Mouse (Mus musculus): ENCODE data around the gene Sesn2.
A peak's percentile ranks its signal among the peaks of the same experiment; 100 is the strongest.

The Sesn2 gene

DNA sequence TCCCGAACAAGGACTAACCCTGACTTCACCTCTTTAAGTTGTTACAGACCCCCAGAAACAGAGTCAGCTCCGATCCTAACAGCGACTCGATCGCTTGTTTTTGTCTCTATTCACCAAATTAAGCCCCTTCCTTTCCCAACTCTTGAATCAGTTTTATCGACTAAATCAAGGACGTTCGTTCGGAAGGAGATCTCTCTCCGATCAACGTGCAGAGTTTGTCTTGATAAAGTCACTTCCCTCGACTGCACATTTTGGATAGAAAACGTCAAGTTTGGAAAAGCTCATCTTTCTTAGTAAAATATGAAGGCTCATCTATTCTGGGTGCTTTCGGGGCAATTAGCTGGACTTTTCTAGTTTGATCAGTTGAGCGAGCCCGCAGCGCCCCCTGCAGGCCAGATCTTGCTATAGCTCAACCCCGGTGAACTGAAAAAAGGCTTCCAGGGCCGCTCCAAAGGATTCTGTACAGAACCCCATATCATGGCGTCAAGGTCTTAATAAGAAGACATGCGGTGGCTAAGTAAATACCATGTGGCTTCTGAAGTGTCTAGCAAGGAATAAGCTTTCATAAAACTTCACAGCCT is 4.3 kb upstream of the Sesn2 start:
- peak; percentile 94 for DNase-seq (ENCODE audit: low read depth)

DNA sequence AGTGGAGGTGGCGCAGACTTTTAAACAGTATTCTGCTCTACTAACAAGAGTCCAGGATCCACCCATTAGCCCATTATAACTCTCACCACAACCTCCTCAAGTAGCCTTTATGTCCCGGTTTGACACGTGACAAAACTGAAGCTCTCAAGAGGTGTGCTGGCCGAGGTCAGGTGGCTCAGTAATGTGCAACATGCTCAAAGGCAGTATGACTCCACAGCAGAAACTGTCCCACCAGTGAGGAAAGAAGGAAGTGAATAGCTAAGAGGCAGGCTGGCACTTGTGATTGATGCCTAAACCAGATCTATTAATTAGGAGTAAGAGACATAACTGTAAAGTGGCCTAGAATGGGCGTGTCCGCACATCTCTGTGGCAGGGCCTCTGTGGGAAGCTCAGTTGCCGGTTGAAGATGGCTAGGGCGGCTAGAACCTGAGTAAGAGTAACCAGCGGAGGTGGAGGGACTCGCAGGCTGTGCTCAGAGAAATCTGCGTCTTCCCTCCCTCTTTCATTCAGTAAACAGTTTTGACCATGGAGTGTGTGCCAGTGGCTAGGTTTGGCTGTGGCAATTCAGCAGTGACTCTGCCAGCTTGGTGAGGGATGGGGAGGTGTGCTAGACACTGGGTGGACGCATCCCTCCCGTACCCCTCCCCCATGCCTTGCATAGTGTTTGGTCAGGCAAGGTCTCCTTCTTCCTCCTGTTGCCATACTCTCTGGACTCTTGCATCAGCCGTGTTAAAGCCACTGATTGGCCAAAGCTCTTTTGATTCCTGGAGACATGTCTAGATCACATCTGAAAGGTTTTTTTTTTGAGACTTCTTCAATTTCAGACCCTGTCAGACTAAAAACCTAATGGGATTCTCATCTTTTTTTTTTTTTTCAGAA is 3.3 kb upstream of the Sesn2 start:
- peak; percentile 86 for DNase-seq (ENCODE audit: low read depth)

DNA sequence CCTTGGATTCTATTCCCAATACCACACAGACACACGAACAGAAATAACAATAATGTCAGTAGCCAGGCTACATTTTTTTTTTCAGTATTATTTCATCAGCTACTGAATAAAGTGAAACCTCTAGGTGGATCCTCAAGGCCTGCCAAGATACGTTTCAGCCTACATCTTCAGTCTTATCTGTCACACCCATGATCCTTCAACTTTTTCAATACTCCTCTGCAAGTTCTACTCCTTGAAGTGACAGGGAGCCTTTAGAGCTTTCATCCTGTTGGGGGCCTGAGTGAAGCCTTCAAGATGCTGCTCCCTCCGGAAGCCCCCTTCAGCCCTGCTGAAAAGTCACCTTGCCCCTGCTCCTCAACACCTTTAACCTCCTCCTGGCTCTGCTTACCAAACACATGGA is 1.8 kb upstream of the Sesn2 start:
- no peak for DNase-seq (ENCODE audit: low read depth)

DNA sequence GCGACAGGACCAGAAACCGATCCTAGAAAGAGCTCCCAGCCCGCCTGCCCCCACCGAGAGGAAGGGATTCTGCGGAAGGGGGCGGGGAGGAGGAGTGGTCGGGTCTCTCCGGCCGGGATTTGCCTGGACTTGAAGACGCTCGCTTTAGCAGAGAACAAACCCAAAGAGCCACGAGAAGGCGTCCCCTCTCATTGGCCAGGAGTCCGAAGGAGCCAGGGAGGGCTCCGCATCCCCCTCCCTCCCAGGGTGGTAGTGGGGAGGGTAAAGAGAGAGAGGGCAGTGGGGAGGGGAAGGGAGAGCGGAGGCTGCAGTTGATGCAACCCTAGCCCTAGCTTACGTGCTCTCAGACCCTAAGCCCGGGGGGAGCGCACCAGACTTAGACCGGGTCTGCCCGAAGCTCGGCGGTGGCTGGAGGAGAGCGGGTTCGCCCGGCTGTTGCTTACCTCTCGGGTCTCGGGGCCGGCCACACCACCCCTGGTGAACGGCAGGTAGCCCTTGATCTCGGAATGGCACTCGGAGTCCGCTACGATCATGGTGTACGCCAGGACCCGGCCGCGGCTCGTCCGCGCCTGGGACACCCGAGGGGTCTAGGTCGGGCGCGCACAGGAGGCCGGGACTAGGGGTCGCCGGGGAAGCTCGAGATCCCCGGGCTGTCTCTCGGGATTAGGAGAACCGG is 542 bp downstream of the Sesn2 start:
- DNase-seq (ENCODE audit: low read depth) = peak; percentile 90

DNA sequence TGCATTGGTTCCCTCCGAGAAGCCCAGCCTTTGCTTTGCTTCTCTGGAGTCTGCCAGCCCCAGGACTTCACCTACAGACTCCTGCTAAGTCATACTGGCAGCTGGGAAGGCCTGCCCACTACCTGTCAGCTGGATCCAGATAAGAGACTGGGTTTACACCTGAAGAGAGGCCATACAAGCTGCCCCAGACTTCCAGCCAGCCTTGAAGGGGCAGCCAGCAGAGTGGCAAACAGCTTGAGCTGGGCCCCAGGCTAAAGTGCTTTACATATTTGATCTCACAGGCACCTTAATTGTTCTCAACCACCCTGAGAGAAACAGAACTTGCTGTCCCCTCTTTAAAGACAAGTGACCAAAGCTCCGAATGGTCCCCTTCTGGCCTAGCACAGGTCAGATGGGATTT is 3.1 kb downstream of the Sesn2 start:
- DNase-seq (ENCODE audit: low read depth) = no peak

DNA sequence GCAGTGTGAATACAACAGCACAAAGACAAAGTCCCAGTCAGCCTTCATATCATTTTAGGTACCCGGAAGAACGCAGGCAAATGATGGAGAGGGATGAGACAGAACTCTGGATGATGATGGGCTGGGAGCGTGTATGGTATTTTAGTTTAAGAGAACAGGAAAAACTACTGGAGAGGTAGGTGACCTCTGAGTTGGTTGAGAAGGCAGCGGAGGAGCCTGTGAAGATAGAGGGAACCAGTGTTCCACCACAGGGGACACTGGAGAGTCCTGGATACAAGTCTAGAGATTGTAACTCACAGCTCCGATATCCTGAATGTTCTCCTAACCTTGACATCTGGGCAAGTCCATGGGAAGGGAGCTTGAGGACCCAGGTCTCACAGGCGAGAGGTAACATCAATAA is 4.1 kb downstream of the Sesn2 start:
- DNase-seq (ENCODE audit: low read depth) = no peak

DNA sequence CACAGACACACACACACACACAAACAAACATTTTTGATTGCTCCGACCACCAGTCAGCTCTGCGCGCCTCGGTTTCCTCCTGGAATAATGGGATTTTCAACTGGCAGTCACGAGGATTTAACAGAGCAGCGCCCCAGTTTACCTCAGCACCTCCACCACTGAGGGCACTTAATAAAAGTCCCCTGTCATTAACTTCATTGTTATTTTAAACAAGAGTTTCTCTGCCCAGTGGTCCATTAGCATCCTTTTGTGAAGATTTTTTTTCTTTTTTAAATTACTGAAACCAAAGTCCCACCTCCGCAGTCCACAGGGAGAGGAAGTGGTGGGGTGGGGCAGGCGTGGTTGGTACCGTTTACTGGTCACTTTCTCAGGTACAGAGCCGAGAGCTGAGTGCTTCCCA is 4.5 kb downstream of the Sesn2 start:
- no peak for DNase-seq (ENCODE audit: low read depth)

DNA sequence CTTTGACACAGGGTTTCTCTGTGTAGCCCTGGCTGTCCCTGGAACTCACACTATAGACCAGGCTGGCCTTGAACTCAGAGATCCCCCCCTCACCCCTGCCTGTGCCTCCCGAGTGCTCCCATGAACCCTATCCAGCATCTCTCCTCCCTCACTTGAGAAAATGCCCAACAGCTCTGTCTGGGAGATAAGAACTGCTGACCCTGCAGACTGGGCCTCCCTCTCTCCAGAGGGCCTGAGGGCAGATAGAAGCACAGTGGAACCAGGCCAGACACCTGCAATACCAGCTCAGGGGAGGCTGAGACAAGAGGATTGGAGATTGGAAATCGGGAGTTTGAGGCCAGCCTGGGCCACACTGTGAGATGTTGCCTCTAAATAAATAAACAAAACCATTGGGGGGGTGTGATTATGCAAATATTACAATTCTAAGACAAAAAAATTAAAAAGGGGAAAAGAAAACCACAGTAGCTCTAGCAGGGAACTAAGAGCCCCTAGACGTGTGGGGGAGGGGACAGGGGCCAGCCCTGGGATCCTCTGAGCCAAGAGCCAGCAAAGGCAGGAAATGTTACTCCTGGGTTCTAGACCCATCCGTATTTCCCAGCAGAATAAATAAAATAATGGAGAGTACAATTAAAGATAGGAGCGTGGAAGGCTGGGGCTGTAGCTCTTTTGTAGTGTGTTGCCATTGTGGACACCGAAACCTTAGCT is 5.1 kb downstream of the Sesn2 start:
- no peak for DNase-seq (ENCODE audit: low read depth)

DNA sequence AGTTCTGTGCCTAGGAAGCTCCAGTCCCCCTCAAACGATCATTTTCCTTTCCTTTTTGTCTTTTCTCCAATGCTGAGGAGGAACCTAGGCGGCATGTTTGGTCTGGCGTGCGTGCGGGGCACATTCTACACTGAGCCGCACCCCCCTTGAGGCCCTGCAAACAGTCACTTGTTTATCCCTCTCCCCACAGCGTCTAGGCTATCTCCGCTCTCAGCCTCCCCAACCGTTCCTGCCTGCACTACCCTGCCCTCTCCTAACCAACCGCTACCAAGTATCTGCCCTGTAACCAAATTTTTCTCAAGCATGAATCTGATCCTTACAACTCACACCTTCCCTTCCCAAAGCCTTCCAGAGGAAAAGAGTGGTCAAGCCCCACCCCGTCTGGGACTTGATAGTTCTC is 7.0 kb downstream of the Sesn2 start:
- DNase-seq (ENCODE audit: low read depth) = no peak

DNA sequence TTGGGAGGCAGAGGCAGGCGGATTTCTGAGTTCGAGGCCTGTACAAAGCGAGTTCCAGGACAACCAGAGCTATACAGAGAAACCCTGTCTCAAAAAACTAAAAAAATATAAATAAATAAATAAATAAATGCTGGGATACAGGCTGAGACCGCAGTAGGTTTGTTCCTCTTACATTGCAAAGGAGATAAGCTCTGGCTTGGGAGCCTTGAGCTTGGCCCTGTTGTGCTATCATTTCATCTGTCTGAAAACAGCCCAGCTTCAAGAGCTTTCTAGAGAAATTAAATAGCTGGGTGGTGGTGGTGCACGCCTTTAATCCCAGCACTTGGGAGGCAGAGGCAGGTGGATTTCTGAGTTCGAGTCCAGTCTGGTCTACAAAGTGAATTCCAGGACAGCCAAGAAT is 8.7 kb downstream of the Sesn2 start:
- DNase-seq (ENCODE audit: low read depth) = no peak

DNA sequence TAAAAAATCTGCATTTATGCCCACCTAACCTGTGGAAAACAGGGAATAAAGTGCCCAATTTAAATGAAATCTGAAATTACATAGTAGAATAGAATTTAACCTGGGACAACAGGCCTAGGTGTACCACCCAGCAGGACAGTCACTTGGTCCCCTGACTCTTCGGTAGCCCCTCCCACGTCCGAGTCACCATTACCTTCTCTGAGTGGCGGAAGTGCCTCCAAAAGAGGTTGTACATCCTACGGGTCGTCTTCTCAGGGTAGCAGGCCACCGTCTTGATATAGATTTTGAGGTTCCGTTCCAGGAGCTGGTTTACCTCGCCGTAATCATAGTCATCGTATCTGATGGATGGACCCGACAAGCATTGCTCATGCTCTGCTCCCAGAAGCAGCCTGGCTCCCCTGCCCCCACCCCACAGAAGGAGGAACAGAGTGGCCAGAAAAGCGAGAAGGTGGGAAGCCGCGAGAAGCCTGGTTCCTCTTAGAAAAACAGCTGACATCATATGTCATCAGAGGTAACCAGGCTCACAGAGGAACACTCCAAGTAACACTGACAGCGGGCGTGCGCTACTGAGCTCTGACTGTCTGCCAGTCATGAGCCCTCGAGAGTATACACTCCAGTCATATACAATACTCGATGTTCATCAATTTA is 15.9 kb downstream of the Sesn2 start:
- no peak for DNase-seq (ENCODE audit: low read depth)

DNA sequence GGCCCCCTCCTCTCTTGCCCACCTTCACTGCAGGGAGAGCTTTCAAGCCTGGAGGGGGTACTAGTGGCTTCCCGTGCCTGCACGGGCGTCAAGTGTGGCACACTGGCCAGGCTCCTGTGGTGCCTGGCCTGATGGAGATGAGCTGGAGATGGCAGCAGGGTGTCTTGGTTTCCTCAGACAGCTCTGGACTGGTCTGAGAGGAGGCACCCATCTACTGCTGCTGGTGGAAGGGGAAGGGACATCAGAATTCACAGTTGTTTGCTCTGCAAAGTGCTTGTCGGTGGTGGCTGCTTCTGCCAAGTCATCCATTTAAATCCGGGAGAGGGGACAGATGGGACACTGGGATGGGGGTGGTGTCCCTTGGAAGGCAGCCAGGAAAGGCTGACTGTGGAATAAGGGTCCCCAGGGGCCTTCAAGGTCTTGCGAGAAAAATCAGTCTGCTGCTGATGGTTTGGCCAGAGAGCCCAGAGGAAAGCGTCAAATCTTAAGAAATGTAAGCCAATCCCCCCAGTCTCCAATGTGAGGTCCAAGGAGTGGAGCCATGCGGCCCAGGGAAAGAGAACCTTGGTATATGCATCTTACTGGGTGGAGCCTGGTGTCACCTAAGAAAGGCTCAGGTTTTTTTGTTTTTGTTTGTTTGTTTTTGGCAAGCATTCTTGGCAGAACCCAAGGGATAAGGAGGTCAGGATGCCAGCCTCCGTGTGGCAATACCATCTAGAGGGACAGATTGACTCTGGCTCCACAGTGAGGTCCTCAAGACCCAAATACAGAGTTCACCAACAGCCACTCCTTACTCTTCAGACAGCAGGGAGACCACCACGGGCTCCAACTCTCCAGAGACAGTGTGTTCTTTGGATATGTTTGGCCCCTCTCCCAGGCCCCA is 17.9 kb downstream of the Sesn2 start:
- no peak for DNase-seq (ENCODE audit: low read depth)

DNA sequence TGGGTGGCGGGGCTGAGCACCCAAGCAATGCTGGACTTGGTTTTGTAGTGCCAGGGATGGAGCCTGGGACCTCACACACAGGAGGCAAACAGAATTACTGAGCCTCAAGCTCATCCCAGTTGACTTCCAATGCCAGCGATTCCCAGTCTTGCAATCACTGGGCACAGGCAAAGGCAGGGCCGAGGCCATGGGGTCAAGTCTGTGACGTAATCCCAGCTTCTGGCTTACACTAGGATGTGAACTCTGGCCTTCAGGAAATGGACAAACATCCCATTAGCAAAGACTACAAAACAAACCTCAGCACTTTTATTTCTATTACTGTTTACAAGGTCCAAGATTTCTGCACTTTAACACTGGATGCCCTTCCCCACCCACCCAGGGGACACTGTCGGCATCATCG is 18.6 kb downstream of the Sesn2 start:
- no peak for DNase-seq (ENCODE audit: low read depth)

DNA sequence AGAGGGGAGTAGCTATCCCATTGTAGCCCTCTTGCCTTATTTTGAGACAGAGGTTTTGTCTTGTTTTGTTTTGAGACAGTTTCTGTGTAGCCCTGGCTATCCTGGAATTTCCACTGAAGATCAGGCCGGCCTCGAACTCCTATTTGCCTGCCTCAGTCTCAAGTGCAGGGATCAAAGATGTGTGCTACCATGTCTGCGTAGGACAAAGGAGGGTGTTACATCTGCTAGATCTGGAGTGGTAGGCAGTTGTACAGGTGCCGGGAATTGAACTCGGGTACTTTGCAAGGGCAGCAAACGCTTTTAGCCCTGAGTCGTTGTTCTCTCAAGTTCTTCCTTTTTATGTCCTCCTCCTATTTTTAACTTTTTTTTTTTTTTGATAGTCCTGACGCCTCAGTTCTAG is 19.2 kb downstream of the Sesn2 start:
- no peak for DNase-seq (ENCODE audit: low read depth)

DNA sequence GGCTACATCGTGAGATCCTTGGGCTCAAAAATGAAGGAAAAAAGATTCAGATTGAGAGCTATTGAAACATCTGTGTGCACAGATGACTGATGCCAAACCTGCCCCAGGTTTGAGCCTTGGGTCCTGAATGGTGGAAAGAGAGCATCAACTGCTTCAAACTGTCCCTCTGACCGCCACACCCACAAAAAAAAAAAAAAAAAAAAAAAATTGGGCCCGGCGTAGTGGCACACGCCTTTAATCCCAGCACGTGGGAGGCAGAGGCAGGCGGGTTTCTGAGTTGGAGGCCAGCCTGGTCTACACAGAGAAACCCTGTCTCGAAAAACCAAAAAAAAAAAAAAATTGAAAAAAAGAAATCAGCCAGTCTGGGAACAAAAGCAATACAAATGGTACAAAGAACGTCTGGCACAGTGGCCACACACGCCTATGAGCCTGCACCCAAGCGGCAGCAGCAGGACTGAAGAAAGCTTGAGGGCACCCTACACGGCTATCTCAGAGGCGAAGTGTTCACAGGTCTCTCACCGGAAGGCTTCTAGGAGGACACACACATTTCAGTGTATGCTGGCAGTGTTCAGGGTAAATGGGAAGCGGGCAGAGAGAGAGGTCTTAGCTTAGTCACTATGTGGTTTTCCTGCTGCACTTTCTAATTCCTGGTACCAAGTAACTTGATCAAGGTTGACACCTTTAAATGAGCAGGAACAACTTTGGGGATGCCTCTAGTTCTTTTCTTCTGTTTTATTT is 19.9 kb downstream of the Sesn2 start:
- DNase-seq (ENCODE audit: low read depth) = no peak

DNA sequence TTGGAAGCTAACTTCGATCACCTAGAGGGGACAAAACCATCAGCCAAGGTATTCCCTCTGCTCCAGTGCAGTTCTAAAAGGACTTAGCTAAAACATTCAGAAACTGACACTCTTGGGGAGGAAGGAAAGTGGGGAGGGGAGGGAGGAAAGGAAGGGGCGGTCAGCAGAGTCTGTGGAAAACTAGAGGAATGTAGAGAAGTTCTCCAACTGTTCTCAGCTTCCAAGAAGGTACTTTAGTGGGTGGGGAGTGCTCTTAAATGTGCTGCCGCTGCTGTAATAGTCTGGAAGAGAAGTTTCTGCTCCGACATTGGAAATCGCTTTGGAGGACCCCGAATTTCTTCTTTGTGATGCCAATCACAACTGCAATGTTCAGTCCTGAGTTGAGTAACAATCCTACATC is 21.3 kb downstream of the Sesn2 start:
- DNase-seq (ENCODE audit: low read depth) = no peak

DNA sequence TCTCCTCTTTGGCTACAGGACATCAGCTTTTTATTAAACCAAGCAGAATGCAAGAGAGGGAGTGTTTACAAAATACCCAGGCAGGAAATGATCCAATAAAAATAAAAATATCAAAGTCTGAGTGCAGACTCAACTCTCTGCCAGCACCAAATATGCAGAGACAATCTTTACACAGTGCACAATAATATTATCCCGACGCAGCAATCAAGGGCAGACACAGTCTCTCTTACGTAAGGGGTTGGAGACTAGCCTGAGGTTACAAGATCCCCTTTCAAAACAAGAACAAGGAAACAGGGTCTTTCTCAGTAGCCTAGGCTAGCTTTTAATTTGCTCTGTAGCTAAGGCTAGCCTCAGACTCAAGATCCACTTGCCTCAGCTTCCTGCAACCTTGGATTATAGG is 21.8 kb downstream of the Sesn2 start:
- DNase-seq (ENCODE audit: low read depth) = peak; percentile 24

DNA sequence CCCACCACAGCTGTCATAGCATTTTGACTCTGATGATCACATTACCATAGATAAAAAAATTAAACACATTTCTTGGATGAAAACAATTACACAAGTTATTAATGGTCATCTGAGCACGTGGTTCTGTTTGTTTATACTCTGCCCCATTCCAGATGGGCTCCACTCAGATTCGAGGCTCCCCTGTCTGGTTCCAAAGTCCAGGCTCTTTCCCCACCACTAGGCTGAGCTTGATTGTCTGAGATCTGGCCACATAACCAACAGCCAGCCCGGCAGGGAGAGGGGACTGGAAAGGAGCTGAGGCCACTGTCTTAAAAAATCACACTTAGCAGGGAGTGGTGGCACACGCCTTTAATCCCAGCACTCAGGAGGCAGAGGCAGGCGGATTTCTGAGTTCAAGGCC is 25.5 kb downstream of the Sesn2 start:
- DNase-seq (ENCODE audit: low read depth) = no peak

DNA sequence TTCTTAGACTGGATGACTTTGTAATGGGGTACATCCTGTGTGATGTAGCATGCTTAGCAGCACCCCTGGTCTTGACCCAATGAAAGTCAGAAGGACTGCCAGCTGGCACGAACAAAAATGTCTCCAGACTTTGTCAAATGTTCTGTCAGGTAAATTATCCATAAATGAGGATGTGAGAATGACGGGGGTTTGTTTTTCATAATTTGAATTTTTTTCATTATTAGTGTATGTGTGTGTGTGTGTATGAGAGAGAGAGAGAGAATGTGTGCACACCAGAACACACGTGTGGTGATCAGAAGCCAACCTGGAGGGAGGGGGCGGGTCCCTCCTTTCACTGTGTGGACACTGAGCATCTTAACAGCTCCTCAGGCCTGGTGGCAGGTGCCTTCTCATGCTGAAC is 26.1 kb downstream of the Sesn2 start:
- no peak for DNase-seq (ENCODE audit: low read depth)

DNA sequence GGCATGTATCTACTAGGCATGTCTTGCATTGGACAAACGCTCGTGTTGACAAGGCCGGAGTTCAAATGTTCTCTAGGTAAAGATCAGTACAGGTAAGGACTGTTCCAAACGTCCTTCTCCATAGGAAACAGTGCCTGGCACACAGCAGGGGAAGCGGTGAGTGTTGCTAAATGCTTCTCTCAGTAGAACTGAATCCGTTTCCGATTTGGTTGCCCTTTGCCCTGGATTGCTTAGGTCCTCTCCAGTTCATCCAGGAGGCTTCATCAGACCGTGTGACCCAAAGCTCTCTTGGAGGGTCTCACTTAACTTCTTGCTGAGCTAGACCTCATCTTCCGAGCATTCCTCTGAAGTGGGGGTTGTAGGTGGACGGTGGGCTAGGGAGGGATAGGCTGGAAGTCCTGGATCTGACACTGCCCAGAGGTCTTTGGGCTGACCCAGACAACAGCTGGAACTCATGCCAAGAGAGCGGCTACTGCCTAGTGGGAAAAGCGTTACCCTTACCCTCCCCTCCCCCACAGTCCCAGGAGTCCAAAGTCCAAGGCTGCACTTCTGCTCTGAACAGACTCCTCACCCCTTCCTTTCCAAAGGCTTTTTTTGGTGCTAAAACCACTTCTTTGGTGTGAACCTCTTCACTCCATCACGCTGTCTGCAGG is 27.2 kb downstream of the Sesn2 start:
- no peak for DNase-seq (ENCODE audit: low read depth)

Data from NIH3T3 (cell line).